Comparison of ENCODE assay signal across 23 mouse cellular contexts in the genomic region with DNA sequence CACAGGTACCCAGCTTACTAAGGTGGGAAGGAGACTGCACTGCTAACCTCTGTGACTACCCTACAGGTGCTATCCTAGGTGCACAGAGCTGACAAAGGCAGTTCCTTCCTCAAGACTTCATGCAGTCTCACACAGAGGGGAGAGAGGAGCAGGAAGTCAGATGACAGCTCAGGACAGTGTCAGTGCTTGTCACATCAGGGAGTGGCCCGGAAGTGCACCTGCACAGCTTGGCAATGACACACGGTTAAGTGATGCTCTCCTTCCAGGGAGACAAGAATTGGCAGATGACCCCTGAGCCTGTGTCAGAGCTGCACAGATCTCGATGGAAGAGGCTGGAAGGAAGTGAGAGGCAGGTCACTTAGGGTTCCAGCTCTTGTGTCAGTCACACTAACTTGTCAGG. TPM values are rescaled to one million over a fixed set of nuclear protein-coding genes. Genes with fewer than 3 reads are reported as not detected.
A peak's percentile ranks its signal among the peaks of the same experiment; 100 is the strongest.
DNase-seq lines count a peak whose midpoint lies in the region; ATAC-seq lines count a peak whose summit lies in the region.
"Had no signal": no experiment of that assay in that cellular context is flagged by ENCODE, and none has a peak within 500 bp of the region (broad histone marks: within the 10 kb centered on the region; RNA-seq: fewer than 3 reads in every experiment).

No protein-coding gene starts in this region.

- H3K27ac ChIP-seq in kidney, embryonic 14.5 days (ENCODE audit: low read depth, low read length), result peak overlapping the region; percentile 94; the same call in 1 of the 2 replicates
- H3K27ac ChIP-seq: embryonic facial prominence, embryonic 12.5 days; forebrain, embryonic 12.5 days; heart, embryonic 10.5 days; hindbrain, embryonic 15.5 days; liver, embryonic 13.5 days; midbrain, embryonic 13.5 days; neural tube, embryonic 12.5 days had no signal

- no peak overlapping the region for H3K4me3 ChIP-seq in kidney, embryonic 14.5 days (ENCODE audit: low read length)
- H3K4me3 ChIP-seq: embryonic facial prominence, embryonic 12.5 days; forebrain, embryonic 12.5 days; heart, embryonic 10.5 days; hindbrain, embryonic 15.5 days; liver, embryonic 13.5 days; megakaryocyte, embryonic 14.5 days; midbrain, embryonic 13.5 days; neural tube, embryonic 12.5 days had no signal

- no peaks in the 10 kb centered on the region; the same call in 1 of the 2 replicates for H3K9me3 ChIP-seq in kidney, embryonic 14.5 days (ENCODE audit: control insufficient read depth, low read length)
- H3K9me3 ChIP-seq: embryonic facial prominence, embryonic 12.5 days; forebrain, embryonic 12.5 days; hindbrain, embryonic 15.5 days; liver, embryonic 13.5 days; midbrain, embryonic 13.5 days; neural tube, embryonic 12.5 days had no signal

- no peak overlapping the region for H3K4me2 ChIP-seq in kidney, embryonic 14.5 days (replicated peaks; ENCODE audit: low read depth, low read length)
- H3K4me2 ChIP-seq: embryonic facial prominence, embryonic 12.5 days; forebrain, embryonic 12.5 days; hindbrain, embryonic 15.5 days; liver, embryonic 13.5 days; lung, embryonic 14.5 days; midbrain, embryonic 13.5 days; neural tube, embryonic 12.5 days had no signal

- WGBS in kidney, embryonic 14.5 days, result 72% methylated on average over 3 of the region's 3 CpGs

- H3K27me3 ChIP-seq in kidney, embryonic 14.5 days (ENCODE audit: control insufficient read depth, insufficient read depth, low read length), result no peaks in the 10 kb centered on the region
- H3K27me3 ChIP-seq: embryonic facial prominence, embryonic 12.5 days; forebrain, embryonic 12.5 days; hindbrain, embryonic 15.5 days; liver, embryonic 13.5 days; midbrain, embryonic 13.5 days; neural tube, embryonic 12.5 days had no signal

- no peak for ATAC-seq in kidney, embryonic 14.5 days (ENCODE audit: low FRiP score, low TSS enrichment)
- peak; percentile 76 for ATAC-seq in inflammation-experienced regulatory T-cells, adult 6 months
- ATAC-seq: intestine, embryonic 16.5 days; midbrain, embryonic 13.5 days had no signal

- H3K4me1 ChIP-seq in kidney, embryonic 14.5 days (ENCODE audit: control insufficient read depth, insufficient read depth, low read length), result peaks cover 12% of the 10 kb centered on the region; the same call in 1 of the 2 replicates
- H3K4me1 ChIP-seq: embryonic facial prominence, embryonic 12.5 days; forebrain, embryonic 12.5 days; hindbrain, embryonic 15.5 days; liver, embryonic 13.5 days; midbrain, embryonic 13.5 days; neural tube, embryonic 12.5 days had no signal

- no peaks in the 10 kb centered on the region for H3K36me3 ChIP-seq in kidney, embryonic 14.5 days (ENCODE audit: control insufficient read depth, insufficient read depth, low read length)
- H3K36me3 ChIP-seq: embryonic facial prominence, embryonic 12.5 days; forebrain, embryonic 12.5 days; heart, embryonic 10.5 days; hindbrain, embryonic 15.5 days; liver, embryonic 13.5 days; midbrain, embryonic 13.5 days; neural tube, embryonic 12.5 days had no signal

- no peak for DNase-seq in kidney, postnatal 4 days
- DNase-seq in thymus, postnatal 25 days, result peak; percentile 30
- no peak for DNase-seq in thymus, adult 18-20 months
- no peak for DNase-seq in cerebellum, postnatal 4 days (ENCODE audit: low spot score in 2 of 2)
- DNase-seq in adrenal gland, adult 18-20 months (ENCODE audit: low spot score in 2 of 2), result no peak
- DNase-seq: cerebellum, adult 11 months; cerebellum, postnatal 14 days; kidney, postnatal 14 days; liver, embryonic 13.5 days; lung, embryonic 14.5 days; retina, postnatal 1 day; right cerebral cortex, postnatal 25 days; spleen, adult 18-20 months had no signal

- no peak overlapping the region for H3K9ac ChIP-seq in kidney, embryonic 14.5 days (ENCODE audit: low read depth, low read length)
- H3K9ac ChIP-seq: embryonic facial prominence, embryonic 12.5 days; forebrain, embryonic 12.5 days; hindbrain, embryonic 15.5 days; liver, embryonic 13.5 days; lung, embryonic 14.5 days; midbrain, embryonic 13.5 days; neural tube, embryonic 12.5 days had no signal

RNA-seq across cellular contexts. Expression of gene Mrpl33, which starts 14.8 kb away (rescaled TPM):
- 253 and 349 TPM in 2 replicates for polyA plus RNA-seq in kidney, embryonic 14.5 days (2014; fragmentation: Nextera tagmentation; extraction: Ambion mirVana)
- polyA plus RNA-seq in inflammation-experienced regulatory T-cells, adult 6 months (2017; shearing (Covaris generic)), result 100 to 1,000 TPM; 243 to 476 (median 332) TPM
- total RNA-seq in adrenal gland, adult 18-20 months (2021), result 100 to 1,000 TPM; 265 to 377 TPM

RNA-seq across cellular contexts. Expression of gene Supt7l, which starts 54.3 kb away (rescaled TPM):
- polyA plus RNA-seq in kidney, embryonic 14.5 days (2014; fragmentation: Nextera tagmentation; extraction: Ambion mirVana), result 18.5 and 23.8 TPM in 2 replicates
- polyA plus RNA-seq in inflammation-experienced regulatory T-cells, adult 6 months (2017; shearing (Covaris generic)), result 10 to 100 TPM; 17.1 to 23.1 (median 18.4) TPM
- total RNA-seq in adrenal gland, adult 18-20 months (2021), result 10 to 100 TPM; 15.5 to 17.1 TPM

RNA-seq across cellular contexts. Expression of gene Slc4a1ap, which starts 55.1 kb away (rescaled TPM):
- polyA plus RNA-seq in kidney, embryonic 14.5 days (2014; fragmentation: Nextera tagmentation; extraction: Ambion mirVana), result 31.1 and 31.2 TPM in 2 replicates
- polyA plus RNA-seq in inflammation-experienced regulatory T-cells, adult 6 months (2017; shearing (Covaris generic)), result 10 to 100 TPM; 27.4 to 28.4 (median 28.0) TPM
- 10 to 100 TPM; 23.4 to 31.4 TPM for total RNA-seq in adrenal gland, adult 18-20 months (2021)
